Mouse (Mus musculus): ENCODE results near the gene Aurkb. TPM values are rescaled to one million over a fixed set of nuclear protein-coding genes. Genes with fewer than 3 reads are reported as not detected.

Gene Aurkb
- polyA plus RNA-seq, 1 experiment = 108 TPM

GRCm38 (mm10) chr11:69064259-69065133 lies 19.0 kb downstream of the Aurkb start:
- peak overlapping the region; percentile 93 for H3K4me3 ChIP-seq (ENCODE audit: low read depth, low read length)
- TF ChIP-seq POLR2A (IDR thresholded peaks at IDR 0.05; ENCODE audit: insufficient read depth, low read length) = no peak
- no peak for TF ChIP-seq EP300 (IDR thresholded peaks at IDR 0.05; ENCODE audit: insufficient read depth, low read depth, low read length)
- TF ChIP-seq CTCF (IDR thresholded peaks at IDR 0.05; ENCODE audit: low read depth, low read length) = no peak
- H3K4me1 ChIP-seq (ENCODE audit: control insufficient read depth, insufficient read depth, low read length) = no peaks in the 10 kb centered on the region
- no peaks in the 10 kb centered on the region for H3K27me3 ChIP-seq (ENCODE audit: control insufficient read depth, insufficient read depth, low read length, poor library complexity, severe bottlenecking)
- no peaks in the 10 kb centered on the region for H3K9me3 ChIP-seq (replicated peaks; ENCODE audit: control insufficient read depth, insufficient read depth, low read length, poor library complexity, severe bottlenecking)
- H3K9ac ChIP-seq (ENCODE audit: low read depth, poor library complexity, severe bottlenecking) = peak overlapping the region; percentile 83
- H3K36me3 ChIP-seq (ENCODE audit: control insufficient read depth, insufficient read depth, low read length, poor library complexity, severe bottlenecking) = no peaks in the 10 kb centered on the region
- H3K27ac ChIP-seq (ENCODE audit: insufficient read depth, low read length) = no peak overlapping the region

GRCm38 (mm10) chr11:69065394-69065925 lies 20.0 kb downstream of the Aurkb start:
- TF ChIP-seq CTCF (IDR thresholded peaks at IDR 0.05; ENCODE audit: low read depth, low read length) = no peak
- Histone ChIP-seq H3K9ac (ENCODE audit: low read depth, poor library complexity, severe bottlenecking) (peak overlapping the region; percentile 45; the same call in 1 of the 2 replicates), H3K36me3 (ENCODE audit: control insufficient read depth, insufficient read depth, low read length, poor library complexity, severe bottlenecking) (no peaks in the 10 kb centered on the region), H3K27ac (ENCODE audit: insufficient read depth, low read length) (no peak overlapping the region), H3K4me3 (ENCODE audit: low read depth, low read length) (no peak overlapping the region), H3K4me1 (ENCODE audit: control insufficient read depth, insufficient read depth, low read length) (no peaks in the 10 kb centered on the region), H3K9me3 (replicated peaks; ENCODE audit: control insufficient read depth, insufficient read depth, low read length, poor library complexity, severe bottlenecking) (no peaks in the 10 kb centered on the region), H3K27me3 (ENCODE audit: control insufficient read depth, insufficient read depth, low read length, poor library complexity, severe bottlenecking) (no peaks in the 10 kb centered on the region)

- no peaks in the 10 kb centered on the region for H3K36me3 ChIP-seq (ENCODE audit: control insufficient read depth, insufficient read depth, low read length, poor library complexity, severe bottlenecking)
- peak overlapping the region; percentile 45 for H3K9ac ChIP-seq (ENCODE audit: low read depth, poor library complexity, severe bottlenecking)
- H3K27me3 ChIP-seq (ENCODE audit: control insufficient read depth, insufficient read depth, low read length, poor library complexity, severe bottlenecking) = no peaks in the 10 kb centered on the region
- no peak overlapping the region for H3K27ac ChIP-seq (ENCODE audit: insufficient read depth, low read length)
- peak overlapping the region; percentile 57 for H3K4me3 ChIP-seq (ENCODE audit: low read depth, low read length)
- no peaks in the 10 kb centered on the region for H3K4me1 ChIP-seq (ENCODE audit: control insufficient read depth, insufficient read depth, low read length)
- no peaks in the 10 kb centered on the region for H3K9me3 ChIP-seq (replicated peaks; ENCODE audit: control insufficient read depth, insufficient read depth, low read length, poor library complexity, severe bottlenecking)
- TF ChIP-seq POLR2A (IDR thresholded peaks at IDR 0.05; ENCODE audit: insufficient read depth, low read length) = no peak
- TF ChIP-seq EP300 (IDR thresholded peaks at IDR 0.05; ENCODE audit: insufficient read depth, low read depth, low read length) = no peak
- TF ChIP-seq CTCF (IDR thresholded peaks at IDR 0.05; ENCODE audit: low read depth, low read length) = no peak
Measured at GRCm38 (mm10) chr11:69066163-69066861, 20.9 kb downstream of the Aurkb start.

- Histone ChIP-seq H3K27me3 (ENCODE audit: control insufficient read depth, insufficient read depth, low read length, poor library complexity, severe bottlenecking) (no peaks in the 10 kb centered on the region), H3K9me3 (replicated peaks; ENCODE audit: control insufficient read depth, insufficient read depth, low read length, poor library complexity, severe bottlenecking) (no peaks in the 10 kb centered on the region), H3K9ac (ENCODE audit: low read depth, poor library complexity, severe bottlenecking) (peak overlapping the region; percentile 45), H3K36me3 (ENCODE audit: control insufficient read depth, insufficient read depth, low read length, poor library complexity, severe bottlenecking) (no peaks in the 10 kb centered on the region), H3K27ac (ENCODE audit: insufficient read depth, low read length) (peak overlapping the region; percentile 55; the same call in 1 of the 2 replicates), H3K4me1 (ENCODE audit: control insufficient read depth, insufficient read depth, low read length) (no peaks in the 10 kb centered on the region), H3K4me3 (ENCODE audit: low read depth, low read length) (no peak overlapping the region)
- TF ChIP-seq EP300 (IDR thresholded peaks at IDR 0.05; ENCODE audit: insufficient read depth, low read depth, low read length) = no peak
- no peak for TF ChIP-seq POLR2A (IDR thresholded peaks at IDR 0.05; ENCODE audit: insufficient read depth, low read length)
- peak; percentile 64 for TF ChIP-seq CTCF (IDR thresholded peaks at IDR 0.05; ENCODE audit: low read depth, low read length)
Measured at GRCm38 (mm10) chr11:69066956-69067355, 21.5 kb downstream of the Aurkb start.

GRCm38 (mm10) chr11:69067601-69068000 lies 22.2 kb downstream of the Aurkb start:
- Histone ChIP-seq H3K27me3 (ENCODE audit: control insufficient read depth, insufficient read depth, low read length, poor library complexity, severe bottlenecking) (no peaks in the 10 kb centered on the region), H3K4me3 (ENCODE audit: low read depth, low read length) (no peak overlapping the region), H3K9me3 (replicated peaks; ENCODE audit: control insufficient read depth, insufficient read depth, low read length, poor library complexity, severe bottlenecking) (no peaks in the 10 kb centered on the region), H3K27ac (ENCODE audit: insufficient read depth, low read length) (no peak overlapping the region), H3K9ac (ENCODE audit: low read depth, poor library complexity, severe bottlenecking) (no peak overlapping the region), H3K36me3 (ENCODE audit: control insufficient read depth, insufficient read depth, low read length, poor library complexity, severe bottlenecking) (no peaks in the 10 kb centered on the region), H3K4me1 (ENCODE audit: control insufficient read depth, insufficient read depth, low read length) (no peaks in the 10 kb centered on the region)
- TF ChIP-seq CTCF (IDR thresholded peaks at IDR 0.05; ENCODE audit: low read depth, low read length) = no peak
- TF ChIP-seq EP300 (IDR thresholded peaks at IDR 0.05; ENCODE audit: insufficient read depth, low read depth, low read length) = no peak
- TF ChIP-seq POLR2A (IDR thresholded peaks at IDR 0.05; ENCODE audit: insufficient read depth, low read length) = no peak
